Mouse (Mus musculus): ENCODE data around the gene Tbcd. TPM values are rescaled to one million over a fixed set of nuclear protein-coding genes. Genes with fewer than 3 reads are reported as not detected.

Tbcd gene
- polyA plus RNA-seq, 1 experiment from 2014 or later = 51.7 TPM

DNA sequence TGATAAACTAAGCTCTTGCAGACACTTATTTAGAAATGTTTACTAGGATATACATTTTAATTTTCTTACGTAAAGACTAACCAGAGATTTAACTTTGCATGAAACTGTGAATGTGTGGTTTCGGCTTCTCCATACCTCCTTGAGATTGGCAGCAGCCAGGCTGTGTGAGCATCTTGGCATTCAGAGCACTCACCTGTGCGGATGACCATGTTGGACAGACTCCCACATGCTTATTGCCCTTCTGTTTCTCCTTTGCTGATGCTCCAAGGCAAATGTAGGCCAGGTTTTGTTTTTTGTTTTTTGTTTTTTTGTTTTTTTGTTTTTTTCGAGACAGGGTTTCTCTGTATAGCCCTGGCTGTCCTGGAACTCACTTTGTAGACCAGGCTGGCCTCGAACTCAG is 111.6 kb downstream of the Tbcd start:
- DNase-seq (ENCODE audit: low spot score) = no peak

DNA sequence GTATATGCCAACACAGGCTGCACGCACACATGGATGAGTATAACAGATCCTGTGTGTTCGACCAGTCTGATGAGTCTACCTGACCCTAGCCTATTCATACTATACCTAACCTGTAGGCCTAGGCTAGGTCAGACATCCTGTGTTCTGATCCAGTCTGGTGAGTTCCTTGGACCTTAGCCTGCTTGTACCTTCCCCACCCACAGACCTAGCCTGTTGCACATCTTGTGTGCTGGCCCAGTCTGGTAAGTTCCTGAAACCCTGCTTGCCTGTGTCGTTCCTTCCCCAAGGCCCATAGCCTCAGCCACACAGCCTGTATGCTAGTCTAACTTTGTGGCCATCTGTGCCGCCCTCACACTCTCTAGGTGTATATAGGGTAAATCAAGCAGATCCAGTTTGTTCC is 112.5 kb downstream of the Tbcd start:
- DNase-seq (ENCODE audit: low spot score) = no peak

DNA sequence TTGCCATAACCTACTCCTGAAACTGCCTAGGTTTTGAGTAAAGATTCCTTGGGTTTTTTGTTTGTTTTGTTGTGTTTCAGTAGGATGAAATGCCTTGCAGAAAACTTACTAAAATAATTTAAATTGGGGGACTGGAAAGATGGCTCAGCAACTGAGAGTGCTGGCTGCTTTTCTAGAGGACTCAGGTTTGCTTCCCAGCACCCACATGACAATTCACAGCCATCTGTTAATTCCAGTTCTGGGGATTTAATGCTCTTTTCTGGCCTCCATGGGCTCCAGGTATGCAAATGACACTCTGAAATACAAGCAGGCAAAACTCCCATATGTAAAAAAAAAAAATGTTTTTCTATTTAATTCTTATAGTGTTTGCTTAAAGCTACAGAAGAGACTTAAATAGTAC is 130.1 kb downstream of the Tbcd start:
- no peak for DNase-seq (ENCODE audit: low spot score)

DNA sequence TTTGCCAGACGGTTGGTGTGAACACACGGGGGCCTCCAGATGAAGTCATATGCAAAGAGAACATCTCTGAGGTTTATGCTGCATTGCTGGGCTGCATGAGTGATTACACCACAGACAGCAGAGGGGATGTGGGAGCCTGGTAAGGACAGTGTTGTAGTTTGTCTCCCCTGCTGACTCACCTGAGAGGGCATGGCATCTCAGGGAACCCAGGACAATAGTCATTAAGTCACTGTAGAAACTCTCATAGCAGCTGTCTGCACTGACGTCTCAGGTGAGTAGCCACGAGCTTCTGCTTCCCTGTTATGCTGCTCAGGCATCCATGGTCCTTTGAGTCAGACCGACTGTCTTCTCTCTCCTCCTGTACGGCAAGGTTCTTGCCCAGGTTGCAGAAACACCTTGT is 145.5 kb downstream of the Tbcd start:
- DNase-seq (ENCODE audit: low spot score) = no peak

DNA sequence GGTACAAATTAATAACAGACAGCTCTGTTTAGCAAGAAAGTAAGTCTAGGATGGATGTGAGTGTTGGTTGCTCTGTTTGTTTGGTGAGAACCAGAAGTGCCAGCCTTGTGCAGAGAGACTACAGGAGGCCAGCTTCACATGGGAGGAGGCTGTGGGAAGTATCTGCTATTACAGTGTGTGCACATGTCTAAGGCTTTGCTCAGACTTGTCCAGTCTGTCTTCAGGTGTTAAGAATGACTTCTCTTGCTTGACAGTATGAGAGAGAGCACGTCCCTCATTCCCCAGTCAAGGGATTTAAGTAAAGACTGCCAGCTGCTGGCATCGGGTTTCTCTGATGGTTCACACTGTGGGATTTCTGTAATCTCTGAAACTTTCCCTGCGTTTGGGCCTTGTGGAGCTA is 149.7 kb downstream of the Tbcd start:
- DNase-seq (ENCODE audit: low spot score) = no peak

DNA sequence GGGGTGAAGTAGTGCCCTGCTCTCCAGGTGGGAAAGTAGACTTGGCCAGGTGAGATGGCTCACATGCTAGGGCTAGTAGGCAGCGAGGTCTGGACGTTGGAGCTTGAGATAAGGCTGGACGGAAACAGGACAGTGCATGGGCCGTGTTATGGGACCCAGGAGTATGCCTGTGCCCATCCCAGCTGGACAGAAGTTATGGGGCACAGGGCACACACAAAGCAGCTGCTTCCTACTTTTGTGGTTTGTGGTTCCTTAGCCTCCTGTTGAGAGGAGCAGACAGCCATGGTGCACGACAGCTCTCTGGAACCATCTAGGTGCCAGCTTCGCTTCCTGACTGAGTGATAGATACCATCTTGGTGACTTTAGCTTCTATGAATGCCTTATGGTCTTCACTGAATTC is 153.9 kb downstream of the Tbcd start:
- DNase-seq (ENCODE audit: low spot score) = peak; percentile 29

DNA sequence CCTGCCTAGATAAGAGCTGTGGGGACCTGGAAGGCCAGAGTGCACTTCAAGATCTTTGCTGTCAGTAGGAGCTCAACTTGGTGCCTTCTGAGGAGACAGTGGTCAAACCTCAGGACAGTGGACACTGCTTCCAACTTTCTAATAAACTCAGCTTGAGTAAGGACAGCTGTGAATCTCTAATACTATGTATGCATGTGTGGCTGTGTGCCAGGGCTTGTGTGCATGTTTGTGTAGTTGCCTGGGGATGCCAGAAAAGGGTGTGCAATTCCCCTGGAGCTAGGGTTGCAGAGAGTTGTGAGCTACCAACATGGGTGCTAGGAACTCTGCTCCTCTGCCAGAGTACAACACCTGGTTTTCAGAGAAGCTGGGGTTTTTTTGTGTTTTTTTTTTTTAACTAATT is 159.2 kb downstream of the Tbcd start:
- no peak for DNase-seq (ENCODE audit: low spot score)

DNA sequence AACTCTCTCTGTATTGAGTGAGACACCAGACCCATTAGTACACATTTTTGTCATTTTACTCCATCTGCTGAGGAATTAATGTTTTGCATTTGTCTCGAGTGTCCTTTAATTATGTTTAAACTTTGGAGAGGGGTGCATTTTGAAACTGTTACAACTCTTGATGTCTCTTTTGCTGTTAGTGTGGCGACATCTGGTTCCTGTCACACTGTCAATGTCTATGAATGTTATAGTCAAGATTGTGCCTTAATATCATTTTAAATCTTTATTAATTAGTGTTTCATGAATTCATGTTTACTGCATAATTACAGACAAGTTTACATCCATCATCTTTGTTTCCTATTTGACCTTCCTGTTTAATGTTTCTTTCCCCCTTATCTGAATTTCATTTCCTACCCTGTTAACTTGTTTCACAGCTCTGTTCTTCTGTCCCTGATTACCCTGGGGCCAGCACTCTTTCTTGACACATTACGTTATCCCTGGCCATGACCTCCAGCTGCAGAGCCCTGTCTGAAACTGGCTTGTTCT is 164.3 kb downstream of the Tbcd start:
- DNase-seq (ENCODE audit: low spot score) = no peak

DNA sequence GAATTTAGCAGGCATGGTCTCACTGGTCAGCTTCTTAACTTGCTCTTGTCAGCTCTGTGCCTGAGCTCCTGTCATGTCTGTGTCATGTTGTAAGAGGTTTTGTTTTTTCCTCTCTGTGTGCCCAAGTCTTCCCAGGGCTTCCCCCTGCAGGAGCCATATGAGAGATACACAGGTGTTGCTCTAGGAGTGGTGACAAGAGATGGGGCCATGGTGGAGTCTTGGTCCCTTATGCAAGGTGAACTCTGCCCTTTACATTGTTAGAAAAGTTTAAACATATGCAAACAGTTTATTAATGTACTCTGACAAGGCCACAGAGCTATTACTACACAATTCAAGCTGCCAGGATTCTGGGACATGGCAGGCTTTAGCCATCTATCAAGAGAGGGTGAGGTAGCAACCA is 164.8 kb downstream of the Tbcd start:
- DNase-seq (ENCODE audit: low spot score) = no peak

DNA sequence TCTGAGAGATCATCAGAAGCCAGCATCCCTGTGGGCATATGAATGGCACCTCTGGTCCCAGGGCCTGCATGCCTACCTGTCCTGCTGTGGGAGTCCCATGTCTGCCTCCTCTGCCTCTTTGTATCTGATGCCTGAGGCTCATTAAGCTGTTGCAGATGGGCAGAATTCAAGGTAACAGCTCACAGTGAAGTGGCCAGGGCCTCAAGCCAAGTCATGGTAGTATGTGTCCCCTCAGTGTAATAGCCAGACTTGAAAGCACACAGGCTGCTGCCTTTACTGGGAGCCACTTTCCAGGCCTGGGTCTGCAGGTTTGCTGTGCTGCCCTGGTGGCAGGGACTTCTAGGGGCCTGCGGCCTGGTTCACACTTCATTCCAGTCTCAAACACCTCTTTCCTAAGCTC is 165.6 kb downstream of the Tbcd start:
- no peak for DNase-seq (ENCODE audit: low spot score)

DNA sequence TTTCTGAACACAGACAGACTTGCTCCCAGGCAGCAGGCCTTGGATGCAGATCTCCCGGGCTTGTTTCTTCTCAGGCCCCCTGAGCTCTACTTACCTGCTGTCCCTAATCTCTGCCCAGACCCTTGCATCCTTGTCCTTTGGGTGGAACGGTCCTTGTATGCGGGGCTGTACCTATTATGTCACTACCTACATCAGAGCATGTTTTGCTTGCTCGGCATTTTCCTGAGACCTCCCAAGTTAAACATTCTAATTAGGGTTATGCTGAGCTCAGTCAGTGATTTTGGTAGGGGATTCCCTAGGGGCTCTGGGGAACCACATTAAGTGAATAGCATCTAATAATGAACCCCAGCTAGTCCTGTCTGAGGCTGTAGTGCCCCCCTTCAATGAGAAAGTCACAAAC is 173.3 kb downstream of the Tbcd start:
- no peak for DNase-seq (ENCODE audit: low spot score)

DNA sequence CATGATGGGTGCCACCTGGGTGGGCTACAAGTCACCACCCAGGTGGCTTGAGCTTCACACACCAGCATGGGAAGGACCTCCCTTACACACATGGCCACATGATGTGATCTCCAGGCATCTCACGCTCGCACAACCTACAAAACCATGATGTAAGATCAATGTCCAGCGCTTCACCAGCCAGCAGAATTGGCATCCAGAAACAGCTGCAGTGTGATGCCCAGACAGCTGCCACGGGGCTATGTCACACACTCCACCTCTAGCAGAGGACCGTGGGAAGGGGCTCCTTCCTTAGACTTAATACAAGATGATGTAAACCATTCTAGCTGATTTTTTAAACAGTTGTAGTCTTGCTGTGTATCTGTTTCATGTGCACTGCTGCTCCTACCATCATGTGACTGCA is 175.8 kb downstream of the Tbcd start:
- no peak for DNase-seq (ENCODE audit: low spot score)

DNA sequence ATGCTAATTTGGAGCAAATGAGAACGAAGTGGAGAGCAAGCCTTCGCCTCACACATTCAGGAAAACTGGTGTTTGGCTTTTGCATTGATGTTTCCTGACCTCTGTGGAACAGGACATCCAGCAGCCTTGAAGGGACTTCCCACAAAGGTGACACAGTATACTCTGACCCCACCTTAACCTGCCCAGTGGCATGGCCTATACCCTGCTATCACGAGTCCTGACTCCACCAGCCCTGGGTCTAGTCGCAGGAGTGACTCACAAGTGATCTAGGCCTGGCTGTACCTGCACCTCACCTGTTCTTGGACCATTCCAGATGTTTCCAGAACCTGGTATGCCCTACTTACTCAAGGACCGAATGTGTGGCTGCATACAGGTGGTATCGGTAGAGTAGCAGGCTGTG is 177.8 kb downstream of the Tbcd start:
- no peak for DNase-seq (ENCODE audit: low spot score)

DNA sequence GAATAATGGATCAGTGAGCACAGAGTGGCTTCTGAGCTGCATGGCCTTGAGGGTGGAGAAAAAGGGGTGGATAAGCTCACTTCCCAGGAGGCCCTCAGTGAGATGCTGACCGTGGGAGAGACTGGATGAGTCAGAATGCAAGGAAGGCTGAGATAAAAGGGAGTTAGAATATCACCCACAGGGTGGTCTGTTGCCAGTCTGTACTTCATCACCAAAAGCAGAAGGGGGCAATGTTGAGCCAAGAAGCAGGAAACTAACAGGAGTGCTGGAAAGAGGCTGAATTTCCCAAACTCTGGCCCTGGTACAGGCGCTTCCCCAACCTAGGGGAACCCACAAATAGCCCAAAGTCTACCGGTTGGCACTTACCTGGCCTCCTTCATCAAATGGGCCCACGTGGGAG is 178.7 kb downstream of the Tbcd start:
- no peak for DNase-seq (ENCODE audit: low spot score)

DNA sequence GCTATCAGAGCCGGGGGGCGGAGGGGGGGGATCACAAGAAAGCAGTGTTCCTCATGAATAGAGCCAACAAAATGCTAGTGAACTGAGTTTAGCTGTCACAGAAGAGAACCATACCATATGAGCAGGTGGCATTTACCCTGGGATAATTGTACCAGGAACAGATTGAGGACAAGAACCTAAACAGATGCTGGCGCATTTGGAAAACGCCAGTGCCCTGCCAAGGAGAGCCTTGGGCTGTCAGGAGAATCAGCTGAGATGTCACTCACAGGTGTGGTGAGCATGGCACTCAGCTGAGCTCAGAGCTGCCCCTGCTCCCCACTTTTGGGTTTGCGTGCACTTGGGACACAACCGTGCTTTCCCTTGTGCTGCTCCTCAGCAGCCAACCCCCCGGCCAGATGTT is 179.7 kb downstream of the Tbcd start:
- no peak for DNase-seq (ENCODE audit: low spot score)

DNA sequence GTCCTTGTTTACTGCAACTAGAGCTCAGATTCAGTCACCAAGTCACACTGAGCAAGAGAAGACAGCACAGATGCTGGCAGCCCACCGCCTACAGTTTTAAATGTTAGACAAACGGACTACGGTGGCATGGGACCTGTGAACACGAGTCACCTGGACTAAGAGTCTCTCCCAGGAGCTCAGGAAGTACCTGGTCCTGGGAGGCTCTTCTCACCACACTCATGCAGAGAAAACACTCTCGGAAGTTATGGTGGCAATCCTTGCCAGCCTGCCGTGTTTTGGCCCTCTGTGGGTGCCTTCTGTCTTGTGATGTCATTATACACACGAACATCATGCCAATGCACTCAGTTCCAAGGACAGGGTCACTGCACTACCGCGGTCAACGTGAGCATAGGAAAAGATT is 184.9 kb downstream of the Tbcd start:
- no peak for DNase-seq (ENCODE audit: low spot score)

DNA sequence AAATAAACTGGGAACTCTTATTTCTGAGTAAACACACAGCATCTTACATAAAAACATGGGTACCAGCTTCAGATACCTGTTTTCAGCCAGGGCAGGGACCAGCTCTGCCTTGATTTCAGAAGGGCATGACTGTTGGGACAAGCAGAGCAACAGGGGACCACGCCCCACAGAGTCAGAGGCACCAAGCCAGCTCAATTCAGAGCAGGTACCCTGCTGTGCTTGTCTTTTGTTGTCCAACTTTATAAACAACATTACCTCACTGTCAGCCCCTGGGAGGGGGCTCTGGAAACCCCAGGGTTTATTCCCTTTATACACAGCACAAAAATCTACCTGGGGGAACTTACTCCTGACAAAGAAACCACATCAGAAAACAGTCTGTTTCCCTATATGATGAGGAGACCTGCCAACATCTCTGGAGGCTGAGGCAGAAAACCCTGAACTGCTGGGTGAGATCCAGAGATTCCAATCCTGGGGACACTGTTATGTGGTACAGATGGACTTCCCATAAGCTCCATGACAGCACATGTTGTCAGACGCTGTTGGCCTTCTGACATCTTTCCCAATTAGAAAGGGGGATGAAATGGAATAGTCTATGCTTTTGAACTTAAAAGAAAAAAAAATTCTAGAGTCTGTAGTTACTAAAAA is 189.9 kb downstream of the Tbcd start:
- no peak for DNase-seq (ENCODE audit: low spot score)

DNA sequence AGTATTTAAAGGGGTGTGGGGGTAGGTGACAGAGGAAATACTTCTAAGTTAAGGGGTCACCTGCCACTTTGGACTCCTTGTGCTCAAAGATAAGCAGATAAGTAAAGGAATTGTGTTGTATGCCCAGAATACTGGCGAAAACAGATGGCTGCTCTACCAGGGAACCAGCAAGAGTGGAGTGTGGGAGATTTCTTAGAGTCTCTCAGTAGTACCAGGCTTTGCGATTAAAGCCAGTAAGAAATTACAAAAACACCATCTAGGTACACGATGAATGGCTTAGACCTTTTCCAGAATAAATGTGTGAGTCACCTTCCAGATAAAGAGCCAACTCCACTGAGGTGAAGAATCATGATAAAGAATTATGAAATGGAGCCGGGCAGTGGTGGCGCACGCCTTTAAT is 193.6 kb downstream of the Tbcd start:
- DNase-seq (ENCODE audit: low spot score) = no peak

DNA sequence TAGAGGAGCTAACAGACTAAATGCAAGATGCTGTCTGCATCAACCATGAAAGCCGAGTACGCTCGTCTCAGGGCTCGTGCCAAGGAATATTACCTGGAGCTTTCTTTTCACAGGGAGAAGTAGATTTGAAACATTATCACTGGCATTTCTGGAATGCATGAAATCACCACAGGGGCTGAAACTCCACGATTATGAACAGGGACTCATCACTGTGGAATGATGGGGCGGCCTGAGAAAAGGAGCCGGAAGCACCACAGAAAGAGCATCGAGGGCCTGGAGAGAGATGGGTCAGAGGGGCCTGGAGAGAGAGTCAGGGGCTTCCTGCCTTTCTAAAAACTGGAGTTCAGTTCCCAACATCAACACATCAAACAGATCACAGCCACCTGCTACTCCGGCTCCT is 195.6 kb downstream of the Tbcd start:
- DNase-seq (ENCODE audit: low spot score) = no peak

DNA sequence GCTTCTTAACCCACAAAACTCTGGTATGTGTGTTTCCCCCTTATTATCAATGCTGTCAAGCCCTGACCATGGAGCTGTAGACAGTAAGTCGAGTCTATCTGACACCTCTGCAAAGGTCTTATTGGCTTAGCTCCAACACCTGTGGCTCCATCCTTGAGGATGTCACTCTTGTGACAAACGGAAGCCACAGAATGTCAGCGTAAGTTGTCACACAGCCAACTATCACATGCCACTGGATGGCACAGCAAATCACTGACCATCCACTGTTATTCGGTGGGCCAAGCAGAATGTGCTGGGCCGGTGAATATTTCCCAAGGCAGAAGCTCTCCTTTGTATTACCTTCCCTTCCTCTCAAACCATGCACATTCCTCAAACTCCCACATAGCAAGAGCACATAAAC is 196.4 kb downstream of the Tbcd start:
- no peak for DNase-seq (ENCODE audit: low spot score)

DNA sequence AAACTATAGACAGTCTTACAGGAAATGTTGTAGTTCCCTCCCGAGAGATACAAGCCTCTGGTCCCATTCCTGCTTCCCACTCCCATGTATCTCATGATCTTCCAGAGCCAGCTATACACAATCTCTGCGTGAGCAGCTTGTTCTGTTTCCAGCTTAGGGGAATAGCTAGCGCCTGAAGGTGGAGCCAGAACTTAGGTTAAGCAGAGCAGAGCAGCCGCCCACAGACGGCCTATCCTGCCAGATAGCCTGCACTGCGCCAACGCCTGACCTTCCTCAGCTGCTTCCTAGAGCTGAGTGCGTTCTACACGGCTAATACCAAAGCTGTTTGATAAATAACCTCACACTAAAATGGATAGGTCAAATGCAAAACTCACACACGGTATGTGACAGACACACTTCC is 198.2 kb downstream of the Tbcd start:
- no peak for DNase-seq (ENCODE audit: low spot score)

DNA sequence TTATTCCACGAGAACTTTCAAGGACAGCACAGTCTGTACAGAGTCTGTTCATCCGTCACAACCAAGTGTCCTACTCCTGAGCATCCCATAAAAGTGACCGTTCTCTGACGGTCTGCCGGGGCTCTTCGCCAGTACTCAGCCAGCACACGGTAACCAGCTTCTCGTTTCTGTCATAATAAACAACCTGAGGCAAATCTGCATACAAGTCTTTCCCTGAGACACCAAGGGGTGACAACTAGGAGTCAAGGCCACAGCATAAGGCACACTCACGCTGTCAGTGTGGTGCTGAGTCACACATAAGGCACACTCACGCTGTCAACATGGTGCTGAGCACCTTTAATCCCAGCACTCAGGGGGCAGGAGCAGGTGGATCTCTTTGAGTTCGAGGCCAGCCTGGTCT is 198.9 kb downstream of the Tbcd start:
- DNase-seq (ENCODE audit: low spot score) = no peak

DNA sequence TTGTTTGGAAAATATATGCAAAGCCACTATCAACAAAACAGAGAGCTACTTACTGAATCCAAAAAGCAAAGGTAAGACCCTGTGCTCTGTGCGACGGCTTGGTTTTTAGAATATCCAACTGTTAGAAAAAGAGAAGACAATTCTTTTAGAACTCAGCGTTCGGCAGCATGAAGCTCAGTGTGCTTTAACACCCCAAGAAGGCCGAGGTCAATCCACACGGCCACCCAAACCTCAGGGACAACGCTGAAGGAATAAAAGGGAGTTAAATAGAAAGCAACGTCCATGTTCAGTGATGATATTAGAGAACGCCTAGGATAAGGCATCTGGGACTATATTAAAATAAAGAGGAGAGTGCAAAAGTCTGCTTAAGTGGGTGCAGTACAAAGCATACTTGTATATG is 199.8 kb downstream of the Tbcd start:
- DNase-seq (ENCODE audit: low spot score) = no peak

DNA sequence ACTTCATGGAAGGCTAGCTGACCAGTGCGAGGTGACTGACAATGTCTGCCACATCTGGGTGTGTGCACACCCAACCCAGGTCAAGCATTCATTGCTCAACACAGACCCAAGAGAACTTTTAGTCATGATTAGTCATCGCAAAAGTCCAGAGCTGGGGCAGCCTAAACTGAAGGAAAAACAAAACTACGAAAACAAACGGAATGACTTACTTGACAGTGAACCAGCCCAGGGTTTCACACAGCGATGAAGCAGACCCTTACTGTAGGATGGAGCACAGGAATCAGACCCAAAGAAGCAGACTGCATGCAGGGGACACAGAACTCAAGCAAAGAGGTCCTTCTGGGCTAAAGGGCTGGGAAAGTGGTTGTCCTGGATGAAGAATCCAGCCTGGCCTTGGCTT is 200.2 kb downstream of the Tbcd start:
- no peak for DNase-seq (ENCODE audit: low spot score)
